In genomic region chr4:130087293-130087692, GRCm38 (mm10) we compare ENCODE assay signal across 8 mouse cellular contexts. TPM values are rescaled to one million over a fixed set of nuclear protein-coding genes. Genes with fewer than 3 reads are reported as not detected.
A peak's percentile ranks its signal among the peaks of the same experiment; 100 is the strongest.
DNase-seq lines count a peak whose midpoint lies in the region; ATAC-seq and TF ChIP-seq lines count a peak whose summit lies in the region.

No protein-coding gene starts in this region.

- no peak overlapping the region for H3K4me3 ChIP-seq in heart, adult 2 months
- no peak overlapping the region for H3K4me3 ChIP-seq in limb, embryonic 14.5 days (replicated peaks; ENCODE audit: low read length)

- no peak overlapping the region for H3K27ac ChIP-seq in heart, adult 2 months
- H3K27ac ChIP-seq in limb, embryonic 14.5 days (replicated peaks; ENCODE audit: low read depth, low read length) = no peak overlapping the region

- no peaks in the 10 kb centered on the region for H3K4me1 ChIP-seq in heart, adult 2 months (ENCODE audit: control insufficient read depth, insufficient read depth, low read length)
- H3K4me1 ChIP-seq in limb, embryonic 14.5 days (ENCODE audit: control insufficient read depth, insufficient read depth, low read length) = no peaks in the 10 kb centered on the region

- TF ChIP-seq EP300 in heart, adult 2 months (IDR thresholded peaks at IDR 0.05; ENCODE audit: insufficient read depth, low read depth, low read length) = peak; percentile 98

- H3K9me3 ChIP-seq in limb, embryonic 14.5 days (ENCODE audit: control insufficient read depth, low read length) = no peaks in the 10 kb centered on the region

- no peaks in the 10 kb centered on the region for H3K79me2 ChIP-seq in heart, adult 2 months (replicated peaks; ENCODE audit: control insufficient read depth, insufficient read depth, low read length)

- peak; percentile 35; the same call in 1 of the 2 replicates for ATAC-seq in limb, embryonic 14.5 days (ENCODE audit: low FRiP score, low read depth)
- ATAC-seq in monocyte, adult 5-6 weeks (replicated peaks; ENCODE audit: insufficient number of reproducible peaks, low FRiP score, low TSS enrichment, poor library complexity, severe bottlenecking) = peak; percentile 83

- H3K4me2 ChIP-seq in limb, embryonic 14.5 days (replicated peaks; ENCODE audit: low read depth, low read length, severe bottlenecking) = no peak overlapping the region

- no peaks in the 10 kb centered on the region for H3K27me3 ChIP-seq in heart, adult 2 months (ENCODE audit: control insufficient read depth, insufficient read depth, low read length)
- no peaks in the 10 kb centered on the region; the same call in 1 of the 2 replicates for H3K27me3 ChIP-seq in limb, embryonic 14.5 days (ENCODE audit: control insufficient read depth, insufficient read depth, low read length)

- TF ChIP-seq CTCF in heart, adult 2 months (IDR thresholded peaks at IDR 0.05) = no peak; the same call in 1 of the 2 replicates

- WGBS in heart, adult 2 months = 12% methylated on average over 7 of the region's 7 CpGs
- 16% methylated on average over 7 of the region's 7 CpGs for WGBS in limb, embryonic 14.5 days

- DNase-seq in 3134 (ENCODE audit: extremely low read depth, insufficient read length, low spot score) = peak; percentile 52
- peak; percentile 97 for DNase-seq in adrenal gland, postnatal 10 days
- peak; percentile 92 for DNase-seq in embryo, embryonic 9.5 days (ENCODE audit: extremely low spot score)
- DNase-seq in heart, adult 2 months = peak; percentile 85 to 96
- DNase-seq in kidney, adult 9 months = peak; percentile 93
- peak; percentile 90 for DNase-seq in limb, embryonic 14.5 days (ENCODE audit: low spot score)
- DNase-seq in spleen, postnatal 14 days (ENCODE audit: low spot score in 2 of 2) = peak; percentile 71 to 82

- no peak for TF ChIP-seq POLR2A in heart, adult 2 months (IDR thresholded peaks at IDR 0.05; ENCODE audit: insufficient read depth, low read depth, low read length)
- TF ChIP-seq POLR2A in limb, embryonic 14.5 days (IDR thresholded peaks at IDR 0.05; ENCODE audit: borderline replicate concordance, extremely low read depth, insufficient read depth, insufficient read length) = no peak

- no peak overlapping the region for H3K9ac ChIP-seq in heart, adult 2 months (ENCODE audit: low read depth, low read length)
- no peak overlapping the region for H3K9ac ChIP-seq in limb, embryonic 14.5 days (ENCODE audit: low read depth, low read length, severe bottlenecking)

- intact Hi-C loops in heart, adult 2 months (cut with DNase I) = loop anchor here (1.0 to 10.0 kb wide), 4 partner anchors 51 to 385 kb away; no protein-coding TSS in a partner anchor

- H3K36me3 ChIP-seq in heart, adult 2 months (ENCODE audit: control insufficient read depth, insufficient read depth, low read length) = no peaks in the 10 kb centered on the region
- peaks cover 13% of the 10 kb centered on the region; the same call in 1 of the 2 replicates for H3K36me3 ChIP-seq in limb, embryonic 14.5 days (ENCODE audit: control insufficient read depth, insufficient read depth, low read length)

RNA-seq across cellular contexts. Expression of gene Pef1, which starts 15.1 kb away (rescaled TPM):
- 10 to 100 TPM; 51.4 to 54.6 TPM for total RNA-seq in adrenal gland, postnatal 10 days (2021)
- total RNA-seq in heart, adult 2 months (2021) = 10 to 100 TPM; 31.4 to 38.0 TPM
- polyA plus RNA-seq in heart, adult 2 months (2012; rRNA removed) = 59.3 and 63.7 TPM in 2 replicates
- 55.8 and 71.7 TPM in 2 replicates for polyA plus RNA-seq in limb, embryonic 14.5 days (2012; rRNA removed)
- polyA plus RNA-seq in limb, embryonic 14.5 days (2014; fragmentation: Nextera tagmentation; extraction: Ambion mirVana) = 74.6 and 75.4 TPM in 2 replicates
- total RNA-seq in monocyte, adult 5-6 weeks (2017) = 9.7 to 15.8 TPM (median 10.2 TPM) in 3 replicates

RNA-seq across cellular contexts. Expression of gene Col16a1, which starts 39.7 kb away (rescaled TPM):
- 10 to 100 TPM; 29.4 to 33.8 TPM for total RNA-seq in adrenal gland, postnatal 10 days (2021)
- total RNA-seq in heart, adult 2 months (2021) = 1 to 10 TPM; 5.0 to 5.5 TPM
- 7.2 and 8.4 TPM in 2 replicates for polyA plus RNA-seq in heart, adult 2 months (2012; rRNA removed)
- 254 and 284 TPM in 2 replicates for polyA plus RNA-seq in limb, embryonic 14.5 days (2012; rRNA removed)
- 153 TPM in 2 replicates for polyA plus RNA-seq in limb, embryonic 14.5 days (2014; fragmentation: Nextera tagmentation; extraction: Ambion mirVana)
- total RNA-seq in monocyte, adult 5-6 weeks (2017) = 0.19 TPM in 1 of 3 replicates, not detected in the others

RNA-seq across cellular contexts. Expression of gene Hcrtr1, which starts 51.9 kb away (rescaled TPM):
- 1 to 10 TPM in 1 of 2 experiments, under 1 TPM in 1; 0.78 to 1.7 TPM for total RNA-seq in adrenal gland, postnatal 10 days (2021)
- not detected for total RNA-seq in heart, adult 2 months (2021)
- polyA plus RNA-seq in heart, adult 2 months (2012; rRNA removed) = 0.23 and 0.27 TPM in 2 replicates
- polyA plus RNA-seq in limb, embryonic 14.5 days (2012; rRNA removed) = 0.10 and 0.37 TPM in 2 replicates
- 0.08 TPM in 1 of 2 replicates, not detected in the other for polyA plus RNA-seq in limb, embryonic 14.5 days (2014; fragmentation: Nextera tagmentation; extraction: Ambion mirVana)
- not detected in 3 replicates for total RNA-seq in monocyte, adult 5-6 weeks (2017)

Comparison
In these comparisons a context has a peak if more than half of its experiments do, and no peak if none do; other contexts are left out.
1. RNA of gene Col16a1, which starts 39.7 kb away (total RNA-seq): 29.4 to 33.8 TPM in adrenal gland, postnatal 10 days; 5.0 to 5.5 TPM in heart, adult 2 months and 0.19 TPM in monocyte, adult 5-6 weeks; every median in the first group is over 4 times any median in the second.
2. Peak in every context shown above with its lines, with median percentiles within 50 percentile points of each other: DNase-seq.